Mouse (Mus musculus): ENCODE results near the gene Ifi27l2a. TPM values are rescaled to one million over a fixed set of nuclear protein-coding genes. Genes with fewer than 3 reads are reported as not detected.
"Not testable (repeated sequence)": the region's sequence is repeated elsewhere in the genome, so short reads cannot be mapped to it uniquely, and the experiment has no call there.

Gene Ifi27l2a
- polyA plus RNA-seq, 1 experiment, result 427 TPM

GRCm38 (mm10) chr12:103482781-103483180, 39.3 kb upstream of the Ifi27l2a start:
- H3K36me3 ChIP-seq (ENCODE audit: control insufficient read depth, insufficient read depth, low read length), result no peaks in the 10 kb centered on the region
- no peak for DNase-seq
- TF ChIP-seq CTCF (conservative IDR thresholded peaks at IDR 0.05; ENCODE audit: insufficient read depth, insufficient read length, low read depth, low read length) (no peak), POLR2A (IDR thresholded peaks at IDR 0.05; ENCODE audit: low read depth, low read length) (no peak)
- H3K27me3 ChIP-seq (replicated peaks; ENCODE audit: control insufficient read depth, insufficient read depth, low read length), result no peaks in the 10 kb centered on the region
- H3K4me1 ChIP-seq (ENCODE audit: control insufficient read depth, insufficient read depth, low read length), result no peaks in the 10 kb centered on the region
- H3K27ac ChIP-seq (ENCODE audit: insufficient read depth, low read depth, low read length), result no peak overlapping the region
- 85% methylated on average over 2 of the region's 2 CpGs for WGBS
- no peak overlapping the region for H3K4me3 ChIP-seq (ENCODE audit: insufficient read depth, low read depth, low read length)

- 81% methylated on average over 5 of the region's 5 CpGs for WGBS
- no peak overlapping the region for H3K4me3 ChIP-seq (ENCODE audit: insufficient read depth, low read depth, low read length)
- H3K27me3 ChIP-seq (replicated peaks; ENCODE audit: control insufficient read depth, insufficient read depth, low read length), result no peaks in the 10 kb centered on the region
- no peak for TF ChIP-seq POLR2A (IDR thresholded peaks at IDR 0.05; ENCODE audit: low read depth, low read length)
- TF ChIP-seq CTCF (conservative IDR thresholded peaks at IDR 0.05; ENCODE audit: insufficient read depth, insufficient read length, low read depth, low read length), result no peak
- H3K27ac ChIP-seq (ENCODE audit: insufficient read depth, low read depth, low read length), result no peak overlapping the region
- H3K4me1 ChIP-seq (ENCODE audit: control insufficient read depth, insufficient read depth, low read length), result no peaks in the 10 kb centered on the region
- no peaks in the 10 kb centered on the region for H3K36me3 ChIP-seq (ENCODE audit: control insufficient read depth, insufficient read depth, low read length)
- no peak for DNase-seq
These were observed 38.2 kb upstream of the Ifi27l2a start for GRCm38 (mm10) chr12:103481671-103482070.

- TF ChIP-seq POLR2A (IDR thresholded peaks at IDR 0.05; ENCODE audit: low read depth, low read length) (no peak), CTCF (conservative IDR thresholded peaks at IDR 0.05; ENCODE audit: insufficient read depth, insufficient read length, low read depth, low read length) (no peak)
- WGBS, result 70% methylated on average over 7 of the region's 7 CpGs
- Histone ChIP-seq H3K27me3 (replicated peaks; ENCODE audit: control insufficient read depth, insufficient read depth, low read length) (no peaks in the 10 kb centered on the region), H3K4me1 (ENCODE audit: control insufficient read depth, insufficient read depth, low read length) (no peaks in the 10 kb centered on the region), H3K36me3 (ENCODE audit: control insufficient read depth, insufficient read depth, low read length) (no peaks in the 10 kb centered on the region), H3K4me3 (ENCODE audit: insufficient read depth, low read depth, low read length) (no peak overlapping the region), H3K27ac (ENCODE audit: insufficient read depth, low read depth, low read length) (no peak overlapping the region)
- DNase-seq, result no peak
These were observed 34.1 kb upstream of the Ifi27l2a start for GRCm38 (mm10) chr12:103477461-103478015.

- no peaks in the 10 kb centered on the region for H3K4me1 ChIP-seq (ENCODE audit: control insufficient read depth, insufficient read depth, low read length)
- TF ChIP-seq POLR2A (IDR thresholded peaks at IDR 0.05; ENCODE audit: low read depth, low read length) (no peak), CTCF (conservative IDR thresholded peaks at IDR 0.05; ENCODE audit: insufficient read depth, insufficient read length, low read depth, low read length) (no peak)
- WGBS, result 72% methylated on average over 1 of the region's 1 CpGs
- no peak overlapping the region for H3K4me3 ChIP-seq (ENCODE audit: insufficient read depth, low read depth, low read length)
- H3K27ac ChIP-seq (ENCODE audit: insufficient read depth, low read depth, low read length), result no peak overlapping the region
- H3K27me3 ChIP-seq (replicated peaks; ENCODE audit: control insufficient read depth, insufficient read depth, low read length), result no peaks in the 10 kb centered on the region
- no peaks in the 10 kb centered on the region for H3K36me3 ChIP-seq (ENCODE audit: control insufficient read depth, insufficient read depth, low read length)
- DNase-seq, result no peak
These were observed 33.4 kb upstream of the Ifi27l2a start for GRCm38 (mm10) chr12:103476779-103477389.

GRCm38 (mm10) chr12:103474481-103474880, 31.0 kb upstream of the Ifi27l2a start:
- DNase-seq, result no peak
- 35% methylated on average over 2 of the region's 2 CpGs for WGBS
- no peak for TF ChIP-seq CTCF (conservative IDR thresholded peaks at IDR 0.05; ENCODE audit: insufficient read depth, insufficient read length, low read depth, low read length)
- TF ChIP-seq POLR2A (IDR thresholded peaks at IDR 0.05; ENCODE audit: low read depth, low read length), result no peak

DNA sequence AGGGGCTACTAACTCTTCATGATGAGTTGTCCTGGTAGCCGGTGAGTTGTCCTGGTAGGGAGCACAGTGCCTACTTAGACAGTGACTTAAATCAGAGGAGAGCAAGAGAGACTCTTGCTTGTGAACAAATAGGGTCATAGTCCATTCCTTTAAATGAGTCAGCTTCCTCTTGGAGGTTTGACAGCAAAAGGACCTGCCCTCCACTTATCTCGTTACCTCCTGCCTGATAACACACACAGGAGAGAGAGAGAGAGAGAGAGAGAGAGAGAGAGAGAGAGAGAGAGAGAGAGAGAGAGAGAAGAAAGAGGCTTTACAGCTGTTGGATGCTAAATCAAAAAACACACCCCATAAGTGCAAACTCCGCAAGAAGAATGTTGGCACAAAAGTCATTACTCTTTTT, 13.7 kb upstream of the Ifi27l2a start, which contains the start of gene Ifi27l2b:
Ifi27l2b (minus strand) TSS at position 84 of the 400 bp plus-strand sequence.
- H3K27ac ChIP-seq (ENCODE audit: insufficient read depth, low read depth, low read length), result no peak within 1 kb of the TSS
- TF ChIP-seq CTCF (conservative IDR thresholded peaks at IDR 0.05; ENCODE audit: insufficient read depth, insufficient read length, low read depth, low read length) (no peak), POLR2A (IDR thresholded peaks at IDR 0.05; ENCODE audit: low read depth, low read length) (no peak)
- H3K36me3 ChIP-seq (ENCODE audit: control insufficient read depth, insufficient read depth, low read length), result no peaks in the 10 kb centered on the region
- 57% methylated on average over 3 of the region's 3 CpGs for WGBS
- no peaks in the 10 kb centered on the region for H3K27me3 ChIP-seq (replicated peaks; ENCODE audit: control insufficient read depth, insufficient read depth, low read length)
- DNase-seq, result no peak
- no peak within 1 kb of the TSS for H3K4me3 ChIP-seq (ENCODE audit: insufficient read depth, low read depth, low read length)
- H3K4me1 ChIP-seq (ENCODE audit: control insufficient read depth, insufficient read depth, low read length), result no peaks in the 10 kb centered on the region

More at GRCm38 (mm10) chr12:103474481-103474880, 31.0 kb upstream of the Ifi27l2a start:
- Histone ChIP-seq H3K4me3 (ENCODE audit: insufficient read depth, low read depth, low read length) (no peak overlapping the region), H3K36me3 (ENCODE audit: control insufficient read depth, insufficient read depth, low read length) (no peaks in the 10 kb centered on the region), H3K27me3 (replicated peaks; ENCODE audit: control insufficient read depth, insufficient read depth, low read length) (no peaks in the 10 kb centered on the region), H3K4me1 (ENCODE audit: control insufficient read depth, insufficient read depth, low read length) (no peaks in the 10 kb centered on the region), H3K27ac (ENCODE audit: insufficient read depth, low read depth, low read length) (no peak overlapping the region)

DNA sequence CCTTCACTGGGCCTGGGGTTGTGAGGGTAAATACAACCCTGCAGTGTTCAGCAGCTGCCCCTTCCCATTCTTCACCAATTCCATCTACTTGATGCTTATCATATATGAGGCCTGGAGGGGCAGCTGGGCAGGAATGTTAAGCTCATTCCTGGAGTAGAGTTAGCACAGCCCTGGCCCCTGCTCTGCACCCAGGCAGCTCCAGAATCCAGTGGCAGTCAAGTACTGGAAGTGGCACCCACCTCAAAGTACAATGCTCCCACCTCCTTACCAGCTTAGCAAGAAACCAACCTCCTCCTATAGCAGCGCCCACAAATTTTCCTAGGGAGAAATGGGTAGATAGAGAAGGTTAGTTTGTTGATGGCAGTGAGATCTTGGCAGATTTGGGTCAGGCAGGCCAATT, 13.2 kb upstream of the Ifi27l2a start:
- H3K4me3 ChIP-seq (ENCODE audit: insufficient read depth, low read depth, low read length); H3K27me3 ChIP-seq (replicated peaks; ENCODE audit: control insufficient read depth, insufficient read depth, low read length); H3K27ac ChIP-seq (ENCODE audit: insufficient read depth, low read depth, low read length); H3K4me1 ChIP-seq (ENCODE audit: control insufficient read depth, insufficient read depth, low read length); H3K36me3 ChIP-seq (ENCODE audit: control insufficient read depth, insufficient read depth, low read length); DNase-seq: not testable (repeated sequence)
- WGBS, result no CpG with 5 or more reads among the region's 1 CpGs
